35 mouse cellular contexts compared by ENCODE assay signal in the genomic region with DNA sequence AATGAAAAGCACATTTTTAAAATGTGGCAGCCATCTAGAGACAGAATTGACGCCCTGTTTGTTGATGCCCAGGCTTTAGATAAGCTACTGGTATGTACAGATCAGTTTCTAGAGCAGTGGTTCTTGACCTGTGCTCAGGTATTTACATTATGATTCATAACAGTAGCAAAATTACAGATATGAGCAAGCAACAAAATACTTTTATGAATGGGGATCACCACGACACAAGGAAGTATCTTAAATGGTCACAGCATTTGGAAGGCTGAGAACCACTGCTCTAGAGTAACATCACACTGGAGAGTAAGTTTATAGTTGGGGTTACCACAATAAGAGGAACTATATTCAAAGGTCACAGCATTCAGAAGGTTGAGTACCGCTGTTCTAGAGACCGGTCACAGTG.
"Had no signal": no experiment of that assay in that cellular context is flagged by ENCODE, and none has a peak within 500 bp of the region (broad histone marks: within the 10 kb centered on the region; RNA-seq: fewer than 3 reads in every experiment).

No protein-coding gene starts in this region.

- H3K36me3 ChIP-seq: heart, embryonic 10.5 days; heart, embryonic 12.5 days; heart, embryonic 13.5 days; heart, embryonic 15.5 days; hindbrain, embryonic 10.5 days; hindbrain, embryonic 12.5 days; hindbrain, embryonic 13.5 days; hindbrain, embryonic 15.5 days; intestine, embryonic 15.5 days; kidney, embryonic 15.5 days had no signal

- H3K27ac ChIP-seq: heart, embryonic 10.5 days; heart, embryonic 13.5 days; heart, embryonic 15.5 days; hindbrain, embryonic 10.5 days; hindbrain, embryonic 12.5 days; hindbrain, embryonic 13.5 days; hindbrain, embryonic 14.5 days; hindbrain, embryonic 15.5 days; hindbrain, postnatal 0 days; intestine, embryonic 15.5 days; kidney, embryonic 15.5 days; kidney, postnatal 0 days; layer of hippocampus, adult 2 months had no signal

- ATAC-seq: hindbrain, embryonic 16.5 days; hindbrain, postnatal 0 days; inflammation-experienced regulatory T-cells, adult 6 months; intestine, embryonic 15.5 days; intestine, embryonic 16.5 days; intestine, postnatal 0 days had no signal

- DNase-seq: heart, postnatal 10 days; heart, postnatal 14 days; heart, postnatal 36 days; heart, postnatal 4 days; kidney, adult 11 months; kidney, adult 18-20 months; kidney, adult 2 months; kidney, adult 8-10 months; kidney, adult 9 months; kidney, postnatal 10 days; kidney, postnatal 14 days; kidney, postnatal 25 days; kidney, postnatal 36 days; kidney, postnatal 4 days; layer of hippocampus, adult 9-11 months; layer of hippocampus, postnatal 36 days had no signal

- H3K9me3 ChIP-seq: heart, embryonic 10.5 days; heart, embryonic 12.5 days; heart, embryonic 13.5 days; heart, embryonic 15.5 days; hindbrain, embryonic 10.5 days; hindbrain, embryonic 12.5 days; hindbrain, embryonic 13.5 days; hindbrain, embryonic 15.5 days; intestine, embryonic 15.5 days; kidney, embryonic 15.5 days had no signal

- H3K4me1 ChIP-seq: hindbrain, embryonic 12.5 days; hindbrain, embryonic 13.5 days; hindbrain, embryonic 15.5 days; intestine, embryonic 15.5 days; kidney, embryonic 15.5 days had no signal

- H3K9ac ChIP-seq: heart, embryonic 12.5 days; heart, embryonic 13.5 days; heart, embryonic 15.5 days; hindbrain, embryonic 12.5 days; hindbrain, embryonic 13.5 days; hindbrain, embryonic 14.5 days; hindbrain, embryonic 15.5 days; intestine, embryonic 15.5 days; kidney, embryonic 15.5 days had no signal

- H3K4me3 ChIP-seq: heart, embryonic 10.5 days; heart, embryonic 12.5 days; heart, embryonic 13.5 days; heart, embryonic 15.5 days; hindbrain, embryonic 10.5 days; hindbrain, embryonic 12.5 days; hindbrain, embryonic 13.5 days; hindbrain, embryonic 15.5 days; intestine, embryonic 15.5 days; kidney, embryonic 15.5 days; layer of hippocampus, adult 2 months had no signal

- H3K27me3 ChIP-seq: heart, embryonic 12.5 days; heart, embryonic 13.5 days; heart, embryonic 15.5 days; hindbrain, embryonic 12.5 days; hindbrain, embryonic 15.5 days; intestine, embryonic 15.5 days; kidney, embryonic 15.5 days had no signal

- H3K4me2 ChIP-seq: heart, embryonic 11.5 days; heart, embryonic 12.5 days; heart, embryonic 13.5 days; heart, embryonic 15.5 days; hindbrain, embryonic 12.5 days; hindbrain, embryonic 13.5 days; hindbrain, embryonic 14.5 days; hindbrain, embryonic 15.5 days; intestine, embryonic 15.5 days; kidney, embryonic 15.5 days had no signal
